Mouse (Mus musculus): ENCODE measurements around the gene Tmbim1. TPM values are rescaled to one million over a fixed set of nuclear protein-coding genes. Genes with fewer than 3 reads are reported as not detected.
"Not testable (repeated sequence)": the region's sequence is repeated elsewhere in the genome, so short reads cannot be mapped to it uniquely, and the experiment has no call there.

The Tmbim1 gene
- total RNA-seq, 2 experiments from 2014 or later: 19.4 to 22.0 TPM

GRCm38 (mm10) chr1:74292331-74293020 is 12.9 kb downstream of the Tmbim1 start:
- no peak for DNase-seq (ENCODE audit: extremely low spot score in 1 of 2, low spot score in 2 of 2)
- TF ChIP-seq CTCF (IDR thresholded peaks at IDR 0.05): no peak
- Histone ChIP-seq H3K27ac (peak overlapping the region; percentile 44), H3K4me3 (no peak overlapping the region)
- intact Hi-C loops (cut with DNase I): no loop called here

- Histone ChIP-seq H3K27ac (peak overlapping the region; percentile 3; the same call in 1 of the 2 replicates), H3K4me3 (no peak overlapping the region)
- TF ChIP-seq CTCF (IDR thresholded peaks at IDR 0.05): no peak
- no peak for DNase-seq (ENCODE audit: extremely low spot score in 1 of 2, low spot score in 2 of 2)
- intact Hi-C loops (cut with DNase I): no loop called here
These were observed 15.3 kb downstream of the Tmbim1 start for GRCm38 (mm10) chr1:74290141-74290540.

DNA sequence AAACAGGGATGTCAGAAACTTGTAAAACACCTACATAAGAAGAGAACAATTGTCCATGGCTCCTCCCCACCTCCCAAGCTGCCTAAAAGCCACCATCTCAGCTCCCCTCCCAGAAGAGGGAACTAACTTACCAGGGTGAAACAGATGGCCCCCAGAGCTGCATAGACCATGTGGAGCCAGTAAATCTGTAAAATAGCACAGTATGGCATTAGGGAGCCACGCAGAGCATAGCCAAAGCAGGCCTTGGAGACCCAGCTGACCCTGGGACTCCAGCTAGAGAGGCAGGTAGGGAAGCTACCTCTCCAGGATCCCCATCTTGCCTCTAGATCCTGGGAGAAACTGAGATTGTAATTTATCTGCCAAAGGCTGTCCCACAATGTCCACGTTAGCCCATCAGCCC is 15.7 kb downstream of the Tmbim1 start:
- Histone ChIP-seq H3K27ac (no peak overlapping the region), H3K4me3 (no peak overlapping the region)
- intact Hi-C loops (cut with DNase I): loop anchor here (5.0 kb wide), 2 partner anchors 73 to 163 kb away; partner anchors contain the start of gene Catip
- no peak for TF ChIP-seq CTCF (IDR thresholded peaks at IDR 0.05)
- no peak for DNase-seq (ENCODE audit: extremely low spot score in 1 of 2, low spot score in 2 of 2)

DNA sequence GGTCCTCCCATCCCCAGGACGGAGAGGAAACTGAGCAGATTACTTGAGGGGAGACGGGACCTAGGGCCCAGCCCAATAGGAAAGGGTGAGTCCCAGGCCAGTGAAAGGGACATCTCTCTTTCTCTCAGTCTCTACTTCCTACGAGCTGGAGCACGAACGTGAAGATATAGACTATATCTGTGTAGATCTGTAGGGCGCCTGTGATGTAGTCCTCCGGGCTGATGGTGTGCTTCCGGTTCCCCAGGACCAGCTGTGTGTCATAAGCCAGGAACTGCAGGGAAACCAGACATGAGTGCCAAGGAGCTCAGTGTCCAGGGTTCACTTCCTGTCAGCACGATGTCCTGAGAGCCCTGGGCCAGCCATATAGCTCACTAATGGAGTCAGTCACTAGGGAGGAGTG is 16.2 kb downstream of the Tmbim1 start:
- no peak overlapping the region for H3K27ac ChIP-seq
- intact Hi-C loops (cut with DNase I): loop anchor here (5.0 kb wide), 2 partner anchors 73 to 163 kb away; partner anchors contain the start of gene Catip
- no peak overlapping the region for H3K4me3 ChIP-seq
- TF ChIP-seq CTCF (IDR thresholded peaks at IDR 0.05): no peak
- no peak for DNase-seq (ENCODE audit: extremely low spot score in 1 of 2, low spot score in 2 of 2)

DNA sequence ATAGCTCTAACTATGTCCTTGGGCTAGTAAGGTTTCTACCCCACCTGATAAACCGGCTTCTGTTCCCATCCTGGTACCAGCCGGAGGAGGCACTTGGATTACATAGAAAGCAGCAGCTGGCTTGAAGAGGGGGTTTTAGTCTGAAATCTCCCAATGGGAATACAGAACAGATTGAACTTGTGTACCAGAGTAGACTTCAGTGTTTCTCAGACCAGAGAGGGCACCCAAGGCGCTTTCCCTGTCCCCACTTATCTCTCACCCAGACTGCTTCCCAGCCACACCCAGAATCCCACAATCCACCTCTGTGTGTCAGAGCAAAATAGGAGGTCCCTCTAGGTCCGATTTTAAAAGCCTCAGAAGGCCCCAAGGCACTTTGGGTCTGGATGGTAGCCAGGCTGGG is 17.1 kb downstream of the Tmbim1 start:
- H3K27ac ChIP-seq: no peak overlapping the region
- intact Hi-C loops (cut with DNase I): loop anchor here (5.0 kb wide), 2 partner anchors 74 to 164 kb away; partner anchors contain the start of gene Catip
- TF ChIP-seq CTCF (IDR thresholded peaks at IDR 0.05): no peak

DNA sequence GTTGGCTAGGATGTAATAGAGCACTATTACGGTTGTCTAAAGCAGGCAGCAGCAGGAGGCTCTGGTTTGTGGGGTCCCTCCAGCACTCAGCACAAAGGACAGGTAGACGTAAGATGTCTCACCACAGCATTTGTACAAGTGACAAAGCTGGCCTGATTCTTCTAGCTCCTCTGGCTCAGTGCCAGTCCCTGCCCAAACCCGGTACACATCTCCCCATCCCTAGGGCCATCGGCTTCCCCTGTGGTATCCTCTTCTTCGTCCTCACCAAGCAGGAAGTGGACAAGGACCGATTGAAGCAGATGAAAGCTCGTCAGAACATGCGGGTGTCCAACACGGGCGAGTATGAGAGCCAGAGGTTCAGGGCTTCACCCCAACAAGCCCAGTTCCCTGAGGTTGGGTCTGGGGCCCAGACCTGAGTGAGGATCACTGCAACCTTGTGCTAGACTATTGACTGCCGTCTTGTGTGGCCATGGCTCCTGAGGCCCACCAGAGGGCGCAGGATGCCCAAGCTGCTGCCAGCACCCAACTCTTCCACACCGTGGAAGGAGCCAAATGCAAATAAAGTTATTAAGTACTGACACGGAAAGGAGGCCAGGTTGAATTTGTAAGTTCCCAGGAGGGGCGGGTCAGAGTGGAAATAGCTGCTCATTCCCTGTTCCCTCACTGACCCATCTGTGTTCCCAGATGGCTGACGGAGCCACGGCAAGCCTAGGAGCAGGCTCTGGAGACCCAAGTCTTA is 18.4 kb downstream of the Tmbim1 start:
- peak; percentile 50 for TF ChIP-seq CTCF (IDR thresholded peaks at IDR 0.05)
- intact Hi-C loops (cut with DNase I): loop anchor here (5.0 kb wide), 2 partner anchors 75 to 165 kb away; partner anchors contain the start of gene Catip
- not testable (repeated sequence) for DNase-seq (ENCODE audit: extremely low spot score in 1 of 2, low spot score in 2 of 2); H3K4me3 ChIP-seq; H3K27ac ChIP-seq

More for the DNA sequence above, 17.1 kb downstream of the Tmbim1 start:
- H3K4me3 ChIP-seq: no peak overlapping the region
- DNase-seq (ENCODE audit: extremely low spot score in 1 of 2, low spot score in 2 of 2): no peak

DNA sequence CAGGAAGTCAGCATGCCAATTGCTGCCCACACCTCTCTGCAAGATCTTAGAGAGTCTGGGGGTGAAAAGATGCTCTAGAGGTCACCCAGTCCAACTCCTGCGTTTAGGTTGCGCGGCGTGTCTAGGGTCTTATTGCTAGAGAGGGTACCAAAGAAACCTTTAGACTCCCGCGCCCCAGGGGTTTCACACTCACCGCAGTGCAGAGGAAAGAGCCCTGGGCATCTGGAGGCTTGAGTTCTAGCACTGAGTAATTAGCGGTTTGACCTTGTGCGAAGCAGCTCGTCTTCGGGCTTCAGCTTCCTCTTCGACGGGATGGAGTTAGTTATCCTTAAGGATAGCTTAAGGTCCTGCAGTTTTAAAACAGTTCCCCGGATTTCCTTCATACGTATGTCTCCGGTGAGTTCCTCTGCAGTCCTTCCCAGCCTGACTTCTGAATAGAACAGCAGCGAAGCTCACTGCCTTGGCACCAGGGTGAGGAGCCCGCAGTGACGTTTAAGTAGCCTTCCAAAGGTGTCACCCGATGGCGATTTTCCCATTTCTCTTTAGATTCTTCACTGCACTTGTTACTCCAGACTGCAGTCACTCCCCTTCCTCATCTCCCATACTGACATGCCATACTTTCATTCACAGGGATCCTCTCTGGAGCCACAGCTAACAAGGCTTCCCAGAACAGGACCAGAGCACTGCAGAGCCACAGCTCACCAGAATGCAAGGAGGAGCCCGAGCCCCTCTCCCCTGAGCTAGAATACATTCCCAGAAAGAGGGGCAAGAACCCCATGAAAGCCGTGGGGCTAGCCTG is 20.0 kb downstream of the Tmbim1 start:
- TF ChIP-seq CTCF (IDR thresholded peaks at IDR 0.05): no peak
- H3K27ac ChIP-seq: peak overlapping the region; percentile 91
- no peak for DNase-seq (ENCODE audit: extremely low spot score in 1 of 2, low spot score in 2 of 2)
- peak overlapping the region; percentile 64 for H3K4me3 ChIP-seq
- intact Hi-C loops (cut with DNase I): loop anchor here (5.0 kb wide), 2 partner anchors 77 to 167 kb away; partner anchors contain the start of gene Catip

DNA sequence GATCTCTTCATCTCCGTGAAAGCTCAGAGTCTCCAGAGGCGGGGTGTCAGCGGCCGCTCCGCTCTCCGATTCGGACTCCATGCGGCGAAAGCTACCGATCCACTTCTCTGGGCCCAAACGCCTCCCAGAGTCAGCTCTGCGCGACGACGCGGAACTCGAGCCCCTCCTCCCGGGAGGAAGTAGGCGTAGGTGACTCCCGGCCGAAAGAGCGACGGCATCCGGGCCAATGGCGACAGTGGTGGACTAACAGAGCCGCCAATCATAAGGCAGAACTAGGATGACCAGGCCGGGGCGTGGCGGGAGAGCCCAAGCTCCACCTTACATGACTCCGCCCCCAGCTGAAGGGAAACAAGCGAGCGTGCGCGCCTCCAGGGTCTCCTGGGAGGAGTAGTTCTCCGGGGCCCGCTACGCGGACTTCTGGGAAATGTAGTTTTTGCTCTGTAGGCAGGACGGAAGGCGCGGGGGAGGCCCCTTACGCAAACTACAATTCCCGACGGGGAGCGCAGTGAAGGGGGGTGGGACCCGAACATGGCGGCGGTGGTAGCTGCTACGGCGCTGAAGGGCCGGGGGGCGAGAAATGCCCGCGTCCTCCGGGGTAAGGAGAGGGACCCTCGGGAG is 20.8 kb downstream of the Tmbim1 start, which contains the start of the genes Aamp and Pnkd:
Gene Aamp, minus strand, starts transcription at position 196 of the 618 bp plus-strand sequence.
Gene Pnkd, plus strand, starts transcription at position 388 of the 618 bp plus-strand sequence.
- peak; percentile 99 to 100 for DNase-seq (ENCODE audit: extremely low spot score in 1 of 2, low spot score in 2 of 2)
- Histone ChIP-seq H3K4me3 (peak within 1 kb of the TSS; percentile 68), H3K27ac (peak within 1 kb of the TSS; percentile 91)
- intact Hi-C loops (cut with DNase I): loop anchor here (1.0 to 5.0 kb wide), 3 partner anchors 48 to 168 kb away; partner anchors contain the start of genes Arpc2 and Catip
- TF ChIP-seq CTCF (IDR thresholded peaks at IDR 0.05): no peak; the same call in none of the 2 replicates

DNA sequence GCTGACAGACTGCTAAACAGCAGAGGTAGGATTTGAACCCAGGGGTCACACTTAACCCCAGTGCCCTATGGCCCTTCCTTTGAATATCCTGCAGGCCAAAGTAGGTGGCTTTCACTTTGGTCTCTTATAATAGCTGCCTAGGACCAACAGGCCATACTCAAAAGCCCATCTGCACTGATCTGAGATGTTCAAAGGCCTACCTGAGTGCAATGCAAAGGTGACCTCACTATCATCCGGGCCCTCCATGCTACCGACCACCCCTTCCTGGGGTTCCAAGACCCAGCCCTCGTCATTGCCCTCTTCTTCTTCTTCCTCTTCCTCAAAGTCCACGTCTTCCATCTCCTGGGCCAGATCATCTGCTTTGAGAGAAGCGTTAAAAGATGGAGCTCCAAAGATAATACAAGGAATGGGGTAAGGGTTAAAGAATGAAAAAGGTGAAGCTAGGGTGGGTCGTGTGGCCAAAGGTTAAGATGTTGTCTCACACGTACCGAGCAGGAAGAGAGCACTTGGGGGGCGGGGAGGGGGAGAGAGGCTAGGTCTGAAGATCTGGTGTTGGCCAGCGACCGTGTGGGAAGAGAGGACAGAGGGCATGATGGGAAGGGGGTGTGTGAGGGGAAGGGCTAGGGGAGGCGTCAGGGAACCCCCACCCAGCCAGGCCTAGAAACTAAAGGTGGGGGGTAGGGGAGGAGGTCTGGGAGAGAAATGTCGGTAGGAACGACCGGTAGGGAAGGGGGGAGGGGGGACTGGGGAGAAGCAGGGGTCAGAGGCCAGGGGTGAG is 21.5 kb downstream of the Tmbim1 start:
- Histone ChIP-seq H3K27ac (peak overlapping the region; percentile 91), H3K4me3 (peak overlapping the region; percentile 68)
- peak; percentile 41 to 50 for DNase-seq (ENCODE audit: extremely low spot score in 1 of 2, low spot score in 2 of 2)
- intact Hi-C loops (cut with DNase I): loop anchor here (1.0 kb wide), 1 partner anchor 48 kb away; the partner anchor contains the start of gene Arpc2
- TF ChIP-seq CTCF (IDR thresholded peaks at IDR 0.05): no peak

Measured in left cerebral cortex, adult 2 months (tissue).